Mouse (Mus musculus) thymus, adult 2 months (tissue): ENCODE results near the gene Gm37240. TPM values are rescaled to one million over a fixed set of nuclear protein-coding genes. Genes with fewer than 3 reads are reported as not detected.

Experiments used
- DNase-seq: peaks from one replicate; pipeline ENCODE4 v3.0.0; 2021
- H3K27ac ChIP-seq: fragments of 200-500 bp; 2 replicates; pipeline ENCODE4 v1.5.1; 2012; ENCODE audit warnings: low read length, control low read depth; ENCODE audit not compliant: control insufficient read depth, insufficient read depth
- H3K27me3 ChIP-seq: fragments of 200-500 bp; 2 replicates; pipeline ENCODE4 v1.6.1; 2012; ENCODE audit warnings: mild to moderate bottlenecking, low read length, moderate library complexity, mixed read lengths; ENCODE audit not compliant: control insufficient read depth, insufficient read depth
- H3K36me3 ChIP-seq: fragments of 200-500 bp; 2 replicates; pipeline ENCODE4 v1.6.1; 2012; ENCODE audit warnings: mild to moderate bottlenecking, low read length, moderate library complexity; ENCODE audit not compliant: control insufficient read depth, insufficient read depth
- H3K4me1 ChIP-seq: fragments of 200-500 bp; replicated peaks from 2 replicates; pipeline ENCODE4 v1.6.1; 2012; ENCODE audit warnings: low read length; ENCODE audit not compliant: control insufficient read depth, insufficient read depth
- H3K4me3 ChIP-seq: fragments of 200-500 bp; 2 replicates; pipeline ENCODE4 v1.5.1; 2012; ENCODE audit warnings: mild to moderate bottlenecking, low read length, control low read depth, moderate library complexity; ENCODE audit not compliant: control insufficient read depth, insufficient read depth
- CTCF ChIP-seq: fragments of 200-500 bp; IDR thresholded peaks from 2 replicates; pipeline ENCODE4 v1.5.1; 2012; ENCODE audit warnings: mild to moderate bottlenecking, control low read depth, low read length, moderate library complexity, borderline replicate concordance; ENCODE audit not compliant: control insufficient read depth, poor library complexity, insufficient read depth; ENCODE audit errors: extremely low read depth
- POLR2A ChIP-seq: fragments of 200-500 bp; IDR thresholded peaks from 2 replicates; pipeline ENCODE4 v1.6.1; 2012; ENCODE audit warnings: mild to moderate bottlenecking, low read length, control low read depth, moderate library complexity; ENCODE audit not compliant: control insufficient read depth, poor library complexity, insufficient read depth; ENCODE audit errors: extremely low read depth
- WGBS: fragments of 180-500 bp; shearing (Covaris S2); methylation state at CpG from one replicate; pipeline ENCODE4 v1.1.7; 2018; 5-methylcytosine and 5-hydroxymethylcytosine counted together
- polyA plus RNA-seq: library from polyadenylated mRNA; depleted of rRNA; stranded (reverse); fragments of >200 nt; gene quantifications from 2 replicates; pipeline ENCODE4 v1.2.3, GENCODE M21; 2012; rRNA removed

The Gm37240 gene
- 3.8 and 7.0 TPM in 2 replicates for polyA plus RNA-seq

GRCm38 (mm10) chr3:85887239-85887827 is at the start of gene Gm37240, which contains the start of gene Glt28d2:
Gene Gm37240 (minus strand): TSS chr3:85887518.
Gene Glt28d2 (minus strand): TSS chr3:85887516.
- H3K4me1 ChIP-seq, result peaks cover 16% of the 10 kb centered on the region
- DNase-seq, result peak; percentile 58
- no peak for TF ChIP-seq CTCF
- TF ChIP-seq POLR2A, result no peak
- peaks cover 8% of the 10 kb centered on the region; the same call in 1 of the 2 replicates for H3K27me3 ChIP-seq
- peak within 1 kb of the TSS; percentile 22 for H3K4me3 ChIP-seq
- WGBS, result 2% methylated on average over 48 of the region's 48 CpGs
- H3K27ac ChIP-seq, result no peak within 1 kb of the TSS
- no peaks in the 10 kb centered on the region for H3K36me3 ChIP-seq

GRCm38 (mm10) chr3:85933586-85933985 is 46.3 kb upstream of the Gm37240 start:
- DNase-seq, result no peak
- no peak overlapping the region for H3K27ac ChIP-seq
- WGBS, result 40% methylated on average over 5 of the region's 5 CpGs
- no peak overlapping the region for H3K4me3 ChIP-seq
- no peak for TF ChIP-seq CTCF
- H3K4me1 ChIP-seq, result no peaks in the 10 kb centered on the region
- no peaks in the 10 kb centered on the region for H3K36me3 ChIP-seq
- H3K27me3 ChIP-seq, result no peaks in the 10 kb centered on the region

- Histone ChIP-seq H3K27ac (no peak overlapping the region), H3K4me3 (no peak overlapping the region), H3K4me1 (no peaks in the 10 kb centered on the region), H3K36me3 (no peaks in the 10 kb centered on the region), H3K27me3 (no peaks in the 10 kb centered on the region)
- DNase-seq, result no peak
- TF ChIP-seq POLR2A (no peak), CTCF (no peak)
- WGBS, result 82% methylated on average over 6 of the region's 6 CpGs
Measured at GRCm38 (mm10) chr3:85931859-85932258, 44.5 kb upstream of the Gm37240 start.

- no peak for TF ChIP-seq CTCF
- Histone ChIP-seq H3K27ac (no peak overlapping the region), H3K4me1 (no peaks in the 10 kb centered on the region), H3K36me3 (no peaks in the 10 kb centered on the region), H3K4me3 (no peak overlapping the region), H3K27me3 (no peaks in the 10 kb centered on the region)
- 94% methylated on average over 11 of the region's 11 CpGs for WGBS
- DNase-seq, result no peak
Measured at GRCm38 (mm10) chr3:85930671-85931255, 43.4 kb upstream of the Gm37240 start.

- Histone ChIP-seq H3K27me3 (no peaks in the 10 kb centered on the region), H3K36me3 (no peaks in the 10 kb centered on the region), H3K4me3 (no peak overlapping the region), H3K27ac (no peak overlapping the region), H3K4me1 (no peaks in the 10 kb centered on the region)
- DNase-seq, result no peak
- 66% methylated on average over 5 of the region's 5 CpGs for WGBS
- TF ChIP-seq POLR2A (no peak), CTCF (no peak)
Measured at GRCm38 (mm10) chr3:85929711-85930110, 42.4 kb upstream of the Gm37240 start.

GRCm38 (mm10) chr3:85928140-85928611 is 40.9 kb upstream of the Gm37240 start:
- Histone ChIP-seq H3K27me3 (no peaks in the 10 kb centered on the region), H3K4me3 (no peak overlapping the region), H3K4me1 (no peaks in the 10 kb centered on the region), H3K36me3 (no peaks in the 10 kb centered on the region), H3K27ac (no peak overlapping the region)
- WGBS, result 87% methylated on average over 5 of the region's 5 CpGs
- TF ChIP-seq POLR2A (no peak), CTCF (no peak)
- DNase-seq, result no peak

GRCm38 (mm10) chr3:85927296-85927695 is 40.0 kb upstream of the Gm37240 start:
- WGBS, result 95% methylated on average over 9 of the region's 9 CpGs
- H3K4me3 ChIP-seq, result no peak overlapping the region
- H3K27ac ChIP-seq, result no peak overlapping the region
- H3K36me3 ChIP-seq, result no peaks in the 10 kb centered on the region
- TF ChIP-seq CTCF, result no peak
- TF ChIP-seq POLR2A, result no peak
- DNase-seq, result no peak
- H3K27me3 ChIP-seq, result no peaks in the 10 kb centered on the region
- no peaks in the 10 kb centered on the region for H3K4me1 ChIP-seq
